In genomic region chr3:89278643-89279042, GRCm38 (mm10) we compare ENCODE assay signal across 8 mouse cellular contexts. TPM values are rescaled to one million over a fixed set of nuclear protein-coding genes. Genes with fewer than 3 reads are reported as not detected.
A peak's percentile ranks its signal among the peaks of the same experiment; 100 is the strongest.
DNase-seq lines count a peak whose midpoint lies in the region; ATAC-seq lines count a peak whose summit lies in the region.

No protein-coding gene starts in this region.

- no peak for ATAC-seq in heart, embryonic 11.5 days (replicated peaks; ENCODE audit: insufficient number of reproducible peaks, low FRiP score, low TSS enrichment)
- no peak for ATAC-seq in embryonic facial prominence, embryonic 14.5 days (ENCODE audit: low read depth)
- no peak for ATAC-seq in intestine, embryonic 16.5 days
- ATAC-seq in midbrain, embryonic 15.5 days (replicated peaks) = no peak
- no peak for ATAC-seq in monocyte, adult 5-6 weeks (replicated peaks; ENCODE audit: insufficient number of reproducible peaks, low FRiP score, low TSS enrichment, poor library complexity, severe bottlenecking)

- peak overlapping the region; percentile 77 for H3K9ac ChIP-seq in heart, embryonic 11.5 days (ENCODE audit: low read depth, low read length)
- peak overlapping the region; percentile 71 for H3K9ac ChIP-seq in embryonic facial prominence, embryonic 14.5 days (ENCODE audit: low read depth, low read length)
- H3K9ac ChIP-seq in intestine, embryonic 16.5 days (ENCODE audit: low read depth, low read length) = peak overlapping the region; percentile 87
- no peak overlapping the region for H3K9ac ChIP-seq in midbrain, embryonic 15.5 days

- no peak for DNase-seq in heart, adult 8-10 months (ENCODE audit: low spot score)
- DNase-seq in embryonic facial prominence, embryonic 14.5 days (ENCODE audit: low spot score) = no peak
- DNase-seq in cerebellum, postnatal 10 days = no peak
- DNase-seq in spleen, adult 12 weeks (ENCODE audit: low spot score) = no peak

- 8% methylated on average over 8 of the region's 8 CpGs for WGBS in heart, embryonic 11.5 days (ENCODE audit: insufficient replicate concordance)
- WGBS in embryonic facial prominence, embryonic 14.5 days = 18% methylated on average over 8 of the region's 8 CpGs
- WGBS in intestine, embryonic 16.5 days = 12% methylated on average over 8 of the region's 8 CpGs
- 32% methylated on average over 8 of the region's 8 CpGs for WGBS in midbrain, embryonic 15.5 days

- H3K9me3 ChIP-seq in heart, embryonic 11.5 days (replicated peaks; ENCODE audit: control insufficient read depth, low read length) = no peaks in the 10 kb centered on the region
- H3K9me3 ChIP-seq in embryonic facial prominence, embryonic 14.5 days (ENCODE audit: control insufficient read depth, low read length) = no peaks in the 10 kb centered on the region
- H3K9me3 ChIP-seq in intestine, embryonic 16.5 days (ENCODE audit: control insufficient read depth, low read length) = no peaks in the 10 kb centered on the region
- no peaks in the 10 kb centered on the region for H3K9me3 ChIP-seq in midbrain, embryonic 15.5 days

- H3K27me3 ChIP-seq in heart, embryonic 11.5 days (ENCODE audit: control insufficient read depth, insufficient read depth, low read length) = peaks cover 3% of the 10 kb centered on the region
- 0 out of 2 replicates have a peak, but pooled peaks cover 7% of the 10 kb centered on the region for H3K27me3 ChIP-seq in embryonic facial prominence, embryonic 14.5 days (replicated peaks; ENCODE audit: control insufficient read depth, insufficient read depth, low read length)
- no peaks in the 10 kb centered on the region for H3K27me3 ChIP-seq in intestine, embryonic 16.5 days (replicated peaks; ENCODE audit: control insufficient read depth, insufficient read depth, low read length)
- H3K27me3 ChIP-seq in midbrain, embryonic 15.5 days (replicated peaks) = peaks cover 27% of the 10 kb centered on the region

- H3K36me3 ChIP-seq in heart, embryonic 11.5 days (ENCODE audit: control insufficient read depth, insufficient read depth, low read length) = peaks cover 7% of the 10 kb centered on the region
- H3K36me3 ChIP-seq in embryonic facial prominence, embryonic 14.5 days (ENCODE audit: control insufficient read depth, insufficient read depth, low read length) = 0 out of 2 replicates have a peak, but pooled peaks cover 16% of the 10 kb centered on the region
- no peaks in the 10 kb centered on the region for H3K36me3 ChIP-seq in intestine, embryonic 16.5 days (ENCODE audit: control insufficient read depth, insufficient read depth, low read length)
- no peaks in the 10 kb centered on the region for H3K36me3 ChIP-seq in midbrain, embryonic 15.5 days (replicated peaks)

- peak overlapping the region; percentile 91 for H3K4me2 ChIP-seq in heart, embryonic 11.5 days
- H3K4me2 ChIP-seq in embryonic facial prominence, embryonic 14.5 days (ENCODE audit: low read depth, low read length) = peak overlapping the region; percentile 80
- H3K4me2 ChIP-seq in intestine, embryonic 16.5 days (ENCODE audit: low read depth, low read length) = peak overlapping the region; percentile 82
- peak overlapping the region; percentile 64 for H3K4me2 ChIP-seq in midbrain, embryonic 15.5 days

- H3K4me3 ChIP-seq in heart, embryonic 11.5 days (ENCODE audit: low read depth, low read length) = peak overlapping the region; percentile 67
- H3K4me3 ChIP-seq in embryonic facial prominence, embryonic 14.5 days (ENCODE audit: low read depth, low read length) = peak overlapping the region; percentile 50
- H3K4me3 ChIP-seq in intestine, embryonic 16.5 days (ENCODE audit: low read length) = peak overlapping the region; percentile 75
- H3K4me3 ChIP-seq in midbrain, embryonic 15.5 days = peak overlapping the region; percentile 40; the same call in 1 of the 2 replicates

- peak overlapping the region; percentile 78 for H3K27ac ChIP-seq in heart, embryonic 11.5 days (ENCODE audit: low read depth, low read length)
- peak overlapping the region; percentile 82 for H3K27ac ChIP-seq in embryonic facial prominence, embryonic 14.5 days (replicated peaks; ENCODE audit: low read depth, low read length)
- H3K27ac ChIP-seq in intestine, embryonic 16.5 days (ENCODE audit: low read length) = peak overlapping the region; percentile 98
- no peak overlapping the region; the same call in 1 of the 2 replicates for H3K27ac ChIP-seq in midbrain, embryonic 15.5 days

- peaks cover 26% of the 10 kb centered on the region for H3K4me1 ChIP-seq in heart, embryonic 11.5 days (ENCODE audit: control insufficient read depth, insufficient read depth, low read length)
- H3K4me1 ChIP-seq in embryonic facial prominence, embryonic 14.5 days (ENCODE audit: control insufficient read depth, insufficient read depth, low read length) = peaks cover 27% of the 10 kb centered on the region
- H3K4me1 ChIP-seq in intestine, embryonic 16.5 days (ENCODE audit: control insufficient read depth, insufficient read depth, low read length) = peaks cover 35% of the 10 kb centered on the region
- peaks cover 30% of the 10 kb centered on the region for H3K4me1 ChIP-seq in midbrain, embryonic 15.5 days

RNA-seq across cellular contexts. Expression of gene Efna1, which starts 2.3 kb away (rescaled TPM):
- polyA plus RNA-seq in heart, embryonic 11.5 days (2014; fragmentation: Nextera tagmentation; extraction: Ambion mirVana) = 29.9 and 33.0 TPM in 2 replicates
- total RNA-seq in heart, adult 8-10 months (2022) = 10 to 100 TPM; 28.2 to 36.1 (median 32.6) TPM
- 33.8 and 35.8 TPM in 2 replicates for polyA plus RNA-seq in embryonic facial prominence, embryonic 14.5 days (2014; fragmentation: Nextera tagmentation; extraction: Ambion mirVana)
- 62.9 and 69.6 TPM in 2 replicates for polyA plus RNA-seq in intestine, embryonic 16.5 days (2015; fragmentation: Nextera tagmentation; extraction: Ambion mirVana)
- 8.0 and 10.2 TPM in 2 replicates for polyA plus RNA-seq in midbrain, embryonic 15.5 days (2015; fragmentation: Nextera tagmentation; extraction: Ambion mirVana)
- 0.38 to 0.39 TPM in 2 of 3 replicates, not detected in the other for total RNA-seq in monocyte, adult 5-6 weeks (2017)

RNA-seq across cellular contexts. Expression of gene Slc50a1, which starts 8.3 kb away (rescaled TPM):
- polyA plus RNA-seq in heart, embryonic 11.5 days (2014; fragmentation: Nextera tagmentation; extraction: Ambion mirVana) = 37.5 and 40.9 TPM in 2 replicates
- 10 to 100 TPM; 16.6 to 27.0 (median 21.0) TPM for total RNA-seq in heart, adult 8-10 months (2022)
- 70.5 and 80.2 TPM in 2 replicates for polyA plus RNA-seq in embryonic facial prominence, embryonic 14.5 days (2014; fragmentation: Nextera tagmentation; extraction: Ambion mirVana)
- 62.7 and 74.1 TPM in 2 replicates for polyA plus RNA-seq in intestine, embryonic 16.5 days (2015; fragmentation: Nextera tagmentation; extraction: Ambion mirVana)
- polyA plus RNA-seq in midbrain, embryonic 15.5 days (2015; fragmentation: Nextera tagmentation; extraction: Ambion mirVana) = 31.4 and 37.5 TPM in 2 replicates
- 58.3 to 94.6 TPM (median 67.9 TPM) in 3 replicates for total RNA-seq in monocyte, adult 5-6 weeks (2017)

RNA-seq across cellular contexts. Expression of gene Dpm3, which starts 19.5 kb away (rescaled TPM):
- 83.1 and 94.1 TPM in 2 replicates for polyA plus RNA-seq in heart, embryonic 11.5 days (2014; fragmentation: Nextera tagmentation; extraction: Ambion mirVana)
- 10 to 100 TPM; 49.1 to 65.7 (median 53.6) TPM for total RNA-seq in heart, adult 8-10 months (2022)
- 151 and 177 TPM in 2 replicates for polyA plus RNA-seq in embryonic facial prominence, embryonic 14.5 days (2014; fragmentation: Nextera tagmentation; extraction: Ambion mirVana)
- polyA plus RNA-seq in intestine, embryonic 16.5 days (2015; fragmentation: Nextera tagmentation; extraction: Ambion mirVana) = 119 and 126 TPM in 2 replicates
- 65.8 and 69.1 TPM in 2 replicates for polyA plus RNA-seq in midbrain, embryonic 15.5 days (2015; fragmentation: Nextera tagmentation; extraction: Ambion mirVana)
- total RNA-seq in monocyte, adult 5-6 weeks (2017) = 67.3 to 102 TPM (median 83.1 TPM) in 3 replicates

RNA-seq across cellular contexts. Expression of gene Trim46, which starts 32.5 kb away (rescaled TPM):
- 0.56 and 1.1 TPM in 2 replicates for polyA plus RNA-seq in heart, embryonic 11.5 days (2014; fragmentation: Nextera tagmentation; extraction: Ambion mirVana)
- under 1 TPM; 0.34 to 0.87 (median 0.83) TPM for total RNA-seq in heart, adult 8-10 months (2022)
- polyA plus RNA-seq in embryonic facial prominence, embryonic 14.5 days (2014; fragmentation: Nextera tagmentation; extraction: Ambion mirVana) = 3.7 and 4.7 TPM in 2 replicates
- polyA plus RNA-seq in intestine, embryonic 16.5 days (2015; fragmentation: Nextera tagmentation; extraction: Ambion mirVana) = 3.9 TPM in 2 replicates
- 95.9 and 97.9 TPM in 2 replicates for polyA plus RNA-seq in midbrain, embryonic 15.5 days (2015; fragmentation: Nextera tagmentation; extraction: Ambion mirVana)
- 0.53 to 2.3 TPM in 2 of 3 replicates, not detected in the other for total RNA-seq in monocyte, adult 5-6 weeks (2017)

RNA-seq across cellular contexts. Expression of gene Krtcap2, which starts 32.9 kb away (rescaled TPM):
- 248 and 274 TPM in 2 replicates for polyA plus RNA-seq in heart, embryonic 11.5 days (2014; fragmentation: Nextera tagmentation; extraction: Ambion mirVana)
- 100 to 1,000 TPM in 1 of 4 experiments, 10 to 100 TPM in 3; 87.0 to 108 (median 89.4) TPM for total RNA-seq in heart, adult 8-10 months (2022)
- 324 and 349 TPM in 2 replicates for polyA plus RNA-seq in embryonic facial prominence, embryonic 14.5 days (2014; fragmentation: Nextera tagmentation; extraction: Ambion mirVana)
- 316 and 334 TPM in 2 replicates for polyA plus RNA-seq in intestine, embryonic 16.5 days (2015; fragmentation: Nextera tagmentation; extraction: Ambion mirVana)
- polyA plus RNA-seq in midbrain, embryonic 15.5 days (2015; fragmentation: Nextera tagmentation; extraction: Ambion mirVana) = 177 and 185 TPM in 2 replicates
- total RNA-seq in monocyte, adult 5-6 weeks (2017) = 53.3 to 77.9 TPM (median 61.9 TPM) in 3 replicates
